Mouse (Mus musculus) neural tube, embryonic 14.5 days (tissue): Measurements from ENCODE around the gene Tfpt. TPM values are rescaled to one million over a fixed set of nuclear protein-coding genes. Genes with fewer than 3 reads are reported as not detected.
"Not testable (repeated sequence)": the region's sequence is repeated elsewhere in the genome, so short reads cannot be mapped to it uniquely, and the experiment has no call there.

Experiments used
- ATAC-seq: fragments of 200-750 bp; cut with Nextera tagmentation; 2 replicates; pipeline ENCODE4 v1.8.0; 2017; ENCODE audit warnings: low read depth, mild to moderate bottlenecking, moderate TSS enrichment, moderate library complexity
- H3K27ac ChIP-seq: fragments of 300-500 bp; sonication (generic); 2 replicates; pipeline ENCODE4 v1.5.1; 2014; ENCODE audit warnings: low read depth, mild to moderate bottlenecking, control low read depth, low read length, moderate library complexity, mixed read lengths
- H3K27me3 ChIP-seq: fragments of 300-500 bp; sonication (generic); 2 replicates; pipeline ENCODE4 v1.6.1; 2014; ENCODE audit warnings: low read length; ENCODE audit not compliant: control insufficient read depth, insufficient read depth
- H3K36me3 ChIP-seq: fragments of 300-500 bp; sonication (generic); 2 replicates; pipeline ENCODE4 v1.6.1; 2014; ENCODE audit warnings: low read length, mixed read lengths; ENCODE audit not compliant: control insufficient read depth, insufficient read depth
- H3K4me1 ChIP-seq: fragments of 300-500 bp; sonication (generic); 2 replicates; pipeline ENCODE4 v1.6.1; 2014; ENCODE audit warnings: low read length; ENCODE audit not compliant: control insufficient read depth, insufficient read depth
- H3K4me2 ChIP-seq: fragments of 300-500 bp; sonication (generic); 2 replicates; pipeline ENCODE4 v1.6.1; 2014; ENCODE audit warnings: mild to moderate bottlenecking, low read depth, low read length, control low read depth
- H3K4me3 ChIP-seq: fragments of 300-500 bp; sonication (generic); 2 replicates; pipeline ENCODE4 v1.5.1; 2014; ENCODE audit warnings: low read depth, low read length, control low read depth, mixed read lengths
- H3K9ac ChIP-seq: fragments of 300-500 bp; sonication (generic); replicated peaks from 2 replicates; pipeline ENCODE4 v1.6.1; 2014; ENCODE audit warnings: low read depth, mild to moderate bottlenecking, control low read depth, low read length, mixed read lengths
- H3K9me3 ChIP-seq: fragments of 300-500 bp; sonication (generic); 2 replicates; pipeline ENCODE4 v1.6.1; 2016; ENCODE audit warnings: low read length; ENCODE audit not compliant: control insufficient read depth
- WGBS: fragments of 180-500 bp; shearing (Covaris S2); extraction: QIAGEN DNeasy Blood & Tissue Kit; methylation state at CpG from one replicate; pipeline ENCODE4 v1.1.7; 2014; 5-methylcytosine and 5-hydroxymethylcytosine counted together
- microRNA-seq: library from miRNA; unstranded; fragments of <30 nt; microRNA quantifications from one replicate; pipeline ENCODE4, GENCODE M21; 2016
- polyA plus RNA-seq: library from polyadenylated mRNA; unstranded; fragments of >200 nt; fragmentation: Nextera tagmentation; extraction: Ambion mirVana; gene quantifications from 2 replicates; pipeline ENCODE4 v1.2.1, GENCODE M21; 2014

Gene Tfpt
- polyA plus RNA-seq, 1 experiment from 2014 or later, result 37.7 TPM

DNA sequence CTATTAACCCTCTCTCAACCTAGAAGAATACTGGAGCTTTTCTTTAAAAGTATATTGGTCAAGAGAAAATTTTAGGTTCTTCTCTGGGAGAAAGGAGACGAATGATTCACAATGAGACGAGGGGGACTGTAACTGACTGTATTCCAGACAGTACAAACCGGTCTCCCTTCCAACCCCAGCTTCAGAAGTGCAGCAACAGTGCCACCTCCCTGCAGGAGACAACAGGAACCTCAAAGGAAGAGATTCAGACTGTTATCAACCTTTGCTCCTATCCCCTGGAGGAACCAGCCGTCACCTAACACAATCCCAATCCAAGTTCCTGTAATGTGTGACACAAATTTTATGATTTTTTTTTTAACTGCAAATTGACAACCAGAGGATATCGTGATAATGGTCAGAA, 55.5 kb downstream of the Tfpt start:
- WGBS, result 67% methylated on average over 5 of the region's 5 CpGs
- H3K4me3 ChIP-seq, result no peak overlapping the region
- no peak for ATAC-seq
- H3K9me3 ChIP-seq, result no peaks in the 10 kb centered on the region
- no peaks in the 10 kb centered on the region for H3K4me1 ChIP-seq
- H3K4me2 ChIP-seq, result no peak overlapping the region
- no peak overlapping the region for H3K27ac ChIP-seq
- no peak overlapping the region for H3K9ac ChIP-seq
- no peaks in the 10 kb centered on the region for H3K27me3 ChIP-seq
- H3K36me3 ChIP-seq, result no peaks in the 10 kb centered on the region

DNA sequence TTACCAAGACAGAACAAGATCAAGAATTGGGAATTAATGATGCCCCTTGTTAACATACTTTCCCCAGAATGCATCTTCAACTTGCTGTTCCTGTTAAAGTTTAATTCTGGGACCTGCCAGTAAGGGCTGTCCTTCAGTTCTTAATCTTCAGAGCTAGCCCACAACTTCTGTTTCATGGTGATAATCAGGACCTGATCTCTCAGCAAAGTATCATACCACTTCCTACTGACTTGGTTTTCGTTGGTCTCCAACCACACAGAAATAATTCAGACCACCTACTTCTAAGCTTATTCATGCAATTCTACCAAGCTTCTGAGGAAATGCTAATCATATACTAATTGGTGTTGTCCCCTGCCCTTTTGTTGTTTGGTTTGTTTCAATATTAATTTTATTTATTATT, 57.9 kb downstream of the Tfpt start:
- no peak overlapping the region for H3K9ac ChIP-seq
- WGBS, result 81% methylated on average over 1 of the region's 1 CpGs
- H3K36me3 ChIP-seq, result no peaks in the 10 kb centered on the region
- H3K9me3 ChIP-seq, result no peaks in the 10 kb centered on the region
- no peaks in the 10 kb centered on the region for H3K4me1 ChIP-seq
- H3K27me3 ChIP-seq, result no peaks in the 10 kb centered on the region
- no peak overlapping the region for H3K4me3 ChIP-seq
- no peak overlapping the region for H3K27ac ChIP-seq
- ATAC-seq, result no peak
- no peak overlapping the region for H3K4me2 ChIP-seq

DNA sequence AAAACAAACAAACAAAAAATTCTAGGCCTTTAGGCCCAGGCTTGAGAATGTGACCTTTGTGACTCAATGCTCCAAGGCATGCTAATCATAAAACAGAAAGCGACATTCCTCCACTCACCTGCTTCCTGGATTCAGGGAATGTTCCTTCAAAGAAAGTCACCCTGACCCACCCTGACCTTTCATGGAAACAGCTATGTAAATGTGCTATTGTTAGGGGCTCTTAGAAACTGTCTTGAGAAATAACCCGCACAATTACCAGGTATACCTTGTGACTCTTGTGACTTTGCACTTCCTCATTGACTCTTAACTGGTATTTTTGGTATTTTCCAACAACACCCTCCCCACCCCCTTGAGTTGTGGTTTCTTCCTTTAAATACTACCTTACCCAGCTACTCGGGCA, 59.1 kb downstream of the Tfpt start:
- H3K36me3 ChIP-seq, H3K27me3 ChIP-seq, H3K4me3 ChIP-seq, H3K4me2 ChIP-seq, H3K4me1 ChIP-seq, H3K27ac ChIP-seq, H3K9me3 ChIP-seq, ATAC-seq, H3K9ac ChIP-seq: not testable (repeated sequence)
- 87% methylated on average over 3 of the region's 3 CpGs for WGBS

Small RNA genes within 50 kb of the gene (microRNA-seq; reads per million reads assigned to microRNA genes)
- gene Gm25100, result not detected
- gene Mir3572, result 2.6 reads per million

Other genes starting within 250 kb of the Tfpt start
- 12.9 and 13.5 TPM in 2 replicates for gene Cacng8, start 239.2 kb downstream of the Tfpt start, polyA plus RNA-seq
- 0.29 TPM in 1 of 2 replicates, not detected in the other for gene Cacng6, start 205.7 kb downstream of the Tfpt start, polyA plus RNA-seq
- not detected in 2 replicates for gene Tarm1, start 127.3 kb downstream of the Tfpt start, polyA plus RNA-seq
- 0.44 and 0.63 TPM in 2 replicates for gene Oscar, start 13.8 kb downstream of the Tfpt start, polyA plus RNA-seq
- 447 and 581 TPM in 2 replicates for gene Ndufa3, start 12.6 kb downstream of the Tfpt start, polyA plus RNA-seq
- gene Prpf31, start 56 bp upstream of the Tfpt start, polyA plus RNA-seq, result 76.8 and 86.8 TPM in 2 replicates
- gene Cnot3, start 15.3 kb upstream of the Tfpt start, polyA plus RNA-seq, result 40.5 and 47.7 TPM in 2 replicates
- gene Leng1, start 35.9 kb upstream of the Tfpt start, polyA plus RNA-seq, result 11.0 and 11.8 TPM in 2 replicates
- gene Tmc4, start 47.6 kb upstream of the Tfpt start, polyA plus RNA-seq, result 4.1 and 6.2 TPM in 2 replicates
- 255 and 265 TPM in 2 replicates for gene Tsen34, start 62.9 kb upstream of the Tfpt start, polyA plus RNA-seq
- gene Mboat7, start 63.6 kb upstream of the Tfpt start, polyA plus RNA-seq, result 74.9 and 76.4 TPM in 2 replicates
- 703 and 810 TPM in 2 replicates for gene Rps9, start 74.1 kb upstream of the Tfpt start, polyA plus RNA-seq
- gene Pirb, start 90.5 kb upstream of the Tfpt start, polyA plus RNA-seq, result 0.12 and 0.35 TPM in 2 replicates
- gene Gm15448, start 195.8 kb upstream of the Tfpt start, polyA plus RNA-seq, result not detected in 2 replicates
- not detected in 2 replicates for gene Pira2, start 215.1 kb upstream of the Tfpt start, polyA plus RNA-seq